Mouse (Mus musculus) small intestine, adult 2 months (tissue): ENCODE data around the gene P2ry13.

Experiments
- CTCF ChIP-seq: fragments of 200-500 bp; IDR thresholded peaks from 2 replicates; pipeline ENCODE4 v1.5.1; 2012; ENCODE audit warnings: low read depth, mild to moderate bottlenecking, control low read depth, inconsistent platforms, low read length, moderate library complexity, mixed read lengths; ENCODE audit not compliant: insufficient replicate concordance, insufficient read length; ENCODE audit errors: extremely low read depth
- POLR2A ChIP-seq: fragments of 200-500 bp; IDR thresholded peaks from 2 replicates; pipeline ENCODE4 v1.6.1; 2012; ENCODE audit warnings: low read depth, mild to moderate bottlenecking, control low read depth, inconsistent platforms, low read length, moderate library complexity

DNA sequence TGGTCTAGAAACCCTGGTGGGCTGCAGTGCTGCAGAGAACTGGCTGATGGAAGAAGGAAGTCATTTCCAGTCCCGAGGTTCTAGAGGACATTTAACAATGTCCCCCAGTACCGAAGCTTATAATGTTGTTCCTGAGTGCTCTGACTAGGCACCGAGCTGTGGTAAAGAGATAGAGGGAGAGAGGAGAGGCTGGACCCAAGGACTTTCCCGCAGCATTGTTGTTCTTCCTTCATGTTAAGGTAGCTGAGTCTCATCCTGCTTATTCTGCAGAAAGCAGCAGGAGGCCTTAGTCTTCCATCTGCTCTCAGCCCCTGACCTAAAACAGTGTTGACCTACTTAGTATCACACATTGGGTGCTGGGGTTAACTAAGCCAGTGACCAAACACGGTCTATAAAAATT, 33.8 kb downstream of the P2ry13 start:
- TF ChIP-seq POLR2A (no peak), CTCF (no peak)
